Mouse (Mus musculus): Measurements from ENCODE around the gene 6030408B16Rik.

DNA sequence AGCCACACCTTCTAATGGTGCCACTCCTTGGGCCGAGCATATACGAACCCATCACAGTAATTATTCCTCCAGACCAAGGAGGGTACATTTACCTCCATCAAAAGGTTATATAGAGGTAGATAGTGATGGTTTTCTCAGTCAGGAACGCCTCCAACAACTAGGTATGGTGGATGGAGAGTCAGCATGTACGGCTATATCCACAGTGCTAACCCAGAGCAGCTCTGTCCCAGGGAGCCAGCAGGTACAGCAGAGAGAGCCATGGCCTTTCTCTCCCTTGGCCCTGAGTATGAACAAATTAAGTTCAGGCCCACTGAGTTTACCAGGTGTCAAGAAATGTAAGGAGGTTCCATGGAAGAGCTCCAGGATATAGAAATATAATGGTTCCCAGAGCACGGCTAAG is 41.1 kb upstream of the 6030408B16Rik start:
- TF ChIP-seq HCFC1 (IDR thresholded peaks at IDR 0.05; ENCODE audit: borderline replicate concordance, insufficient read depth, low read length) (no peak), CHD2 (IDR thresholded peaks at IDR 0.05; ENCODE audit: low read depth, low read length) (no peak), MAFK (IDR thresholded peaks at IDR 0.05; ENCODE audit: insufficient read depth, low read depth, low read length) (no peak), ZC3H11A (IDR thresholded peaks at IDR 0.05; ENCODE audit: borderline replicate concordance, low read depth, low read length) (no peak), ZNF384 (IDR thresholded peaks at IDR 0.05; ENCODE audit: low read depth, low read length) (no peak)

All from ES-E14 (cell line).